Mouse (Mus musculus) embryonic fibroblast, embryonic 13.5 days (primary cell): ENCODE results near the gene Hnrnpl.

Experiments used
- CTCF ChIP-seq: IDR thresholded peaks from 2 replicates; pipeline ENCODE4 v1.5.1; 2011; ENCODE audit warnings: mild to moderate bottlenecking, control low read depth, low read length, moderate library complexity, borderline replicate concordance; ENCODE audit not compliant: insufficient read depth
- POLR2A ChIP-seq: IDR thresholded peaks from 2 replicates; pipeline ENCODE4 v1.6.1; 2011; ENCODE audit warnings: low read depth, mild to moderate bottlenecking, control low read depth, low read length, moderate library complexity

GRCm38 (mm10) chr7:28774164-28774563 lies 34.2 kb upstream of the Hnrnpl start:
- TF ChIP-seq CTCF = no peak
- no peak for TF ChIP-seq POLR2A
